10 mouse cellular contexts compared by ENCODE assay signal in genomic region chr7:78575556-78575955, GRCm38 (mm10).
DNase-seq lines count a peak whose midpoint lies in the region; ATAC-seq and TF ChIP-seq lines count a peak whose summit lies in the region.
"Had no signal": no experiment of that assay in that cellular context is flagged by ENCODE, and none has a peak within 500 bp of the region (broad histone marks: within the 10 kb centered on the region; RNA-seq: fewer than 3 reads in every experiment).

No protein-coding gene starts in this region.

- no peaks in the 10 kb centered on the region for H3K9me3 ChIP-seq in limb, embryonic 14.5 days (ENCODE audit: control insufficient read depth, low read length)
- no peaks in the 10 kb centered on the region for H3K9me3 ChIP-seq in limb, embryonic 10.5 days (replicated peaks)
- H3K9me3 ChIP-seq in forebrain, embryonic 10.5 days, result no peaks in the 10 kb centered on the region
- H3K9me3 ChIP-seq in hindbrain, postnatal 0 days (ENCODE audit: low read length), result no peaks in the 10 kb centered on the region
- no peaks in the 10 kb centered on the region for H3K9me3 ChIP-seq in stomach, embryonic 15.5 days
- H3K9me3 ChIP-seq: lung, embryonic 15.5 days had no signal

- 6% methylated on average over 3 of the region's 3 CpGs for WGBS in limb, embryonic 14.5 days
- WGBS in limb, embryonic 10.5 days, result 7% methylated on average over 3 of the region's 3 CpGs
- 10% methylated on average over 3 of the region's 3 CpGs for WGBS in forebrain, embryonic 10.5 days
- 15% methylated on average over 3 of the region's 3 CpGs for WGBS in hindbrain, postnatal 0 days
- 21% methylated on average over 3 of the region's 3 CpGs for WGBS in stomach, embryonic 15.5 days
- WGBS in lung, adult 2 months, result 17% methylated on average over 3 of the region's 3 CpGs

- TF ChIP-seq CTCF in hindbrain, postnatal 0 days (IDR thresholded peaks at IDR 0.05; ENCODE audit: low read depth), result peak; percentile 16; the same call in 1 of the 2 replicates
- TF ChIP-seq CTCF in lung, adult 2 months (IDR thresholded peaks at IDR 0.05; ENCODE audit: insufficient read depth, low read length), result no peak

- peaks cover 68% of the 10 kb centered on the region for H3K27me3 ChIP-seq in limb, embryonic 14.5 days (ENCODE audit: control insufficient read depth, insufficient read depth, low read length)
- H3K27me3 ChIP-seq in limb, embryonic 10.5 days (ENCODE audit: low read depth, poor library complexity, severe bottlenecking), result peaks cover 88% of the 10 kb centered on the region
- peaks cover 65% of the 10 kb centered on the region for H3K27me3 ChIP-seq in forebrain, embryonic 10.5 days (ENCODE audit: poor library complexity, severe bottlenecking)
- H3K27me3 ChIP-seq in hindbrain, postnatal 0 days (ENCODE audit: insufficient read depth, low read length), result no peaks in the 10 kb centered on the region
- peaks cover 47% of the 10 kb centered on the region for H3K27me3 ChIP-seq in stomach, embryonic 15.5 days (replicated peaks)

- H3K27ac ChIP-seq in limb, embryonic 14.5 days (replicated peaks; ENCODE audit: low read depth, low read length), result no peak overlapping the region
- H3K27ac ChIP-seq in limb, embryonic 10.5 days, result no peak overlapping the region
- H3K27ac ChIP-seq in forebrain, embryonic 10.5 days, result 0 out of 2 replicates have a peak overlapping the region, but pooled peaks have one; percentile 5
- H3K27ac ChIP-seq in hindbrain, postnatal 0 days, result peak overlapping the region; percentile 90; the same call in 1 of the 2 replicates
- no peak overlapping the region for H3K27ac ChIP-seq in stomach, embryonic 15.5 days
- H3K27ac ChIP-seq: lung, embryonic 15.5 days had no signal

- 0 out of 2 replicates have a peak overlapping the region, but pooled peaks have one; percentile 44 for H3K4me3 ChIP-seq in limb, embryonic 14.5 days (replicated peaks; ENCODE audit: low read length)
- H3K4me3 ChIP-seq in limb, embryonic 10.5 days, result no peak overlapping the region
- peak overlapping the region; percentile 64; the same call in 1 of the 2 replicates for H3K4me3 ChIP-seq in forebrain, embryonic 10.5 days
- H3K4me3 ChIP-seq in hindbrain, postnatal 0 days (ENCODE audit: low read length), result peak overlapping the region; percentile 68
- peak overlapping the region; percentile 51; the same call in 1 of the 2 replicates for H3K4me3 ChIP-seq in stomach, embryonic 15.5 days (replicated peaks)
- no peak overlapping the region for H3K4me3 ChIP-seq in lung, adult 2 months (replicated peaks; ENCODE audit: extremely low read depth, low read depth, low read length)
- H3K4me3 ChIP-seq: lung, embryonic 15.5 days had no signal

- 0 out of 2 replicates have a peak, but pooled peaks cover 3% of the 10 kb centered on the region for H3K4me1 ChIP-seq in limb, embryonic 14.5 days (ENCODE audit: control insufficient read depth, insufficient read depth, low read length)
- H3K4me1 ChIP-seq in limb, embryonic 10.5 days, result peaks cover 28% of the 10 kb centered on the region
- peaks cover 41% of the 10 kb centered on the region for H3K4me1 ChIP-seq in forebrain, embryonic 10.5 days
- H3K4me1 ChIP-seq in hindbrain, postnatal 0 days (ENCODE audit: insufficient read depth, low read length), result peaks cover 15% of the 10 kb centered on the region
- peaks cover 11% of the 10 kb centered on the region; the same call in 1 of the 2 replicates for H3K4me1 ChIP-seq in stomach, embryonic 15.5 days
- peaks cover 4% of the 10 kb centered on the region for H3K4me1 ChIP-seq in lung, adult 2 months (ENCODE audit: control insufficient read depth, insufficient read depth, low read length)

- H3K4me2 ChIP-seq in limb, embryonic 14.5 days (replicated peaks; ENCODE audit: low read depth, low read length, severe bottlenecking), result no peak overlapping the region
- peak overlapping the region; percentile 77 for H3K4me2 ChIP-seq in hindbrain, postnatal 0 days (ENCODE audit: low read depth, low read length)
- H3K4me2 ChIP-seq in stomach, embryonic 15.5 days, result peak overlapping the region; percentile 84; the same call in 1 of the 2 replicates
- H3K4me2 ChIP-seq: lung, embryonic 15.5 days had no signal

- no peak for ATAC-seq in limb, embryonic 14.5 days (ENCODE audit: low FRiP score, low read depth)
- no peak for ATAC-seq in hindbrain, postnatal 0 days
- ATAC-seq in stomach, embryonic 15.5 days (ENCODE audit: insufficient read depth, low FRiP score, low read depth), result no peak
- no peak for ATAC-seq in megakaryocyte-erythroid progenitor cell, adult 5-6 weeks (replicated peaks; ENCODE audit: low FRiP score, low TSS enrichment, poor library complexity, severe bottlenecking)

- DNase-seq in limb, embryonic 14.5 days (ENCODE audit: low spot score), result no peak
- DNase-seq in limb, embryonic 10.5 days (ENCODE audit: low spot score), result no peak
- no peak for DNase-seq in forebrain, embryonic 10.5 days (ENCODE audit: extremely low spot score, low spot score)
- no peak for DNase-seq in hindbrain, postnatal 0 days (ENCODE audit: low spot score)
- no peak for DNase-seq in lung, adult 2 months
- DNase-seq: adrenal gland, adult 2 months; kidney, adult 2 months had no signal

- H3K36me3 ChIP-seq in limb, embryonic 14.5 days (ENCODE audit: control insufficient read depth, insufficient read depth, low read length), result no peaks in the 10 kb centered on the region
- H3K36me3 ChIP-seq in limb, embryonic 10.5 days, result no peaks in the 10 kb centered on the region
- no peaks in the 10 kb centered on the region for H3K36me3 ChIP-seq in forebrain, embryonic 10.5 days (replicated peaks)
- no peaks in the 10 kb centered on the region for H3K36me3 ChIP-seq in hindbrain, postnatal 0 days (ENCODE audit: insufficient read depth, low read length)
- no peaks in the 10 kb centered on the region for H3K36me3 ChIP-seq in stomach, embryonic 15.5 days
- H3K36me3 ChIP-seq: lung, embryonic 15.5 days had no signal

- TF ChIP-seq POLR2A in limb, embryonic 14.5 days (IDR thresholded peaks at IDR 0.05; ENCODE audit: borderline replicate concordance, extremely low read depth, insufficient read depth, insufficient read length), result no peak
- TF ChIP-seq POLR2A in lung, adult 2 months (IDR thresholded peaks at IDR 0.05; ENCODE audit: borderline replicate concordance, extremely low read depth, low read depth, low read length), result no peak

- no peak overlapping the region for H3K9ac ChIP-seq in limb, embryonic 14.5 days (ENCODE audit: low read depth, low read length, severe bottlenecking)
- peak overlapping the region; percentile 73; the same call in 1 of the 2 replicates for H3K9ac ChIP-seq in hindbrain, postnatal 0 days (replicated peaks; ENCODE audit: low read length)
- H3K9ac ChIP-seq in stomach, embryonic 15.5 days, result no peak overlapping the region
- H3K9ac ChIP-seq: lung, embryonic 15.5 days had no signal

Comparison
In these comparisons a context has a peak if more than half of its experiments do, and no peak if none do; other contexts are left out.
1. H3K4me3 ChIP-seq: peak in limb, embryonic 14.5 days (single experiment), forebrain, embryonic 10.5 days (single experiment), hindbrain, postnatal 0 days (single experiment) and stomach, embryonic 15.5 days (single experiment); none in limb, embryonic 10.5 days (single experiment) and lung, adult 2 months (single experiment).
2. H3K27ac ChIP-seq: peak in forebrain, embryonic 10.5 days (single experiment) and hindbrain, postnatal 0 days (single experiment); none in limb, embryonic 14.5 days (single experiment), limb, embryonic 10.5 days (single experiment) and stomach, embryonic 15.5 days (single experiment).